Mouse (Mus musculus): Measurements from ENCODE around the gene Inhbe.

- TF ChIP-seq EP300 (IDR thresholded peaks at IDR 0.05; ENCODE audit: low read depth) (no peak), CTCF (IDR thresholded peaks at IDR 0.05; ENCODE audit: low read depth) (no peak)
Observed at GRCm38 (mm10) chr10:127391774-127392173, 37.6 kb upstream of the Inhbe start.

Data from heart, postnatal 0 days (tissue).